Mouse (Mus musculus): Measurements from ENCODE around the gene Bicc1.

Bicc1 gene

GRCm38 (mm10) chr10:71122480-71122879 is 37.0 kb downstream of the Bicc1 start:
- WGBS, result 70% methylated on average over 8 of the region's 8 CpGs

GRCm38 (mm10) chr10:71120769-71121165 is 38.7 kb downstream of the Bicc1 start:
- WGBS, result 82% methylated on average over 3 of the region's 3 CpGs

- 76% methylated on average over 14 of the region's 14 CpGs for WGBS
Observed at GRCm38 (mm10) chr10:71120121-71120768, 39.3 kb downstream of the Bicc1 start.

GRCm38 (mm10) chr10:71119120-71119847 is 40.2 kb downstream of the Bicc1 start:
- WGBS, result 66% methylated on average over 15 of the region's 15 CpGs

GRCm38 (mm10) chr10:71117766-71118165 is 41.7 kb downstream of the Bicc1 start:
- 88% methylated on average over 7 of the region's 7 CpGs for WGBS

- 42% methylated on average over 10 of the region's 10 CpGs for WGBS
Observed at GRCm38 (mm10) chr10:71114260-71114920, 45.1 kb downstream of the Bicc1 start.

GRCm38 (mm10) chr10:71106491-71107205 is 52.9 kb downstream of the Bicc1 start:
- 95% methylated on average over 9 of the region's 9 CpGs for WGBS

- WGBS, result 78% methylated on average over 6 of the region's 6 CpGs
Observed at GRCm38 (mm10) chr10:71104791-71105190, 54.7 kb downstream of the Bicc1 start.

- 65% methylated on average over 8 of the region's 8 CpGs for WGBS
Observed at GRCm38 (mm10) chr10:71100815-71101499, 58.5 kb downstream of the Bicc1 start.

- WGBS, result 90% methylated on average over 8 of the region's 8 CpGs
Observed at GRCm38 (mm10) chr10:71094707-71095254, 64.7 kb downstream of the Bicc1 start.

- WGBS, result 93% methylated on average over 2 of the region's 2 CpGs
Observed at GRCm38 (mm10) chr10:71093312-71093711, 66.2 kb downstream of the Bicc1 start.

- WGBS, result 91% methylated on average over 4 of the region's 4 CpGs
Observed at GRCm38 (mm10) chr10:71087359-71087716, 72.2 kb downstream of the Bicc1 start.

GRCm38 (mm10) chr10:71086571-71087358 is 72.7 kb downstream of the Bicc1 start:
- WGBS, result 79% methylated on average over 4 of the region's 4 CpGs

GRCm38 (mm10) chr10:71082986-71083385 is 76.5 kb downstream of the Bicc1 start:
- WGBS, result 91% methylated on average over 6 of the region's 6 CpGs

- whole genome bisulfite sequencing, result 79% methylated on average over 5 of the region's 5 CpGs
Observed at GRCm38 (mm10) chr10:71078856-71079255, 80.6 kb downstream of the Bicc1 start.

- 93% methylated on average over 4 of the region's 4 CpGs for WGBS
Observed at GRCm38 (mm10) chr10:71065009-71065408, 94.5 kb downstream of the Bicc1 start.

- 96% methylated on average over 6 of the region's 6 CpGs for WGBS
Observed at GRCm38 (mm10) chr10:71064576-71064975, 94.9 kb downstream of the Bicc1 start.

GRCm38 (mm10) chr10:71062151-71062550 is 97.3 kb downstream of the Bicc1 start:
- WGBS, result 64% methylated on average over 6 of the region's 6 CpGs

- whole genome bisulfite sequencing, result 92% methylated on average over 2 of the region's 2 CpGs
Observed at GRCm38 (mm10) chr10:71060269-71060668, 99.2 kb downstream of the Bicc1 start.

GRCm38 (mm10) chr10:71058616-71059247 is 100.8 kb downstream of the Bicc1 start:
- WGBS, result 58% methylated on average over 14 of the region's 14 CpGs
